Mouse (Mus musculus): Measurements from ENCODE around the gene Usp19.
A peak's percentile ranks its signal among the peaks of the same experiment; 100 is the strongest.

The Usp19 gene

GRCm38 (mm10) chr9:108490559-108491285 lies at the start of gene Usp19:
Gene Usp19 (plus strand): TSS chr9:108490602.
- peak; percentile 94 for DNase-seq

- peak; percentile 52 for DNase-seq
Observed at GRCm38 (mm10) chr9:108441236-108441919, 49.0 kb upstream of the Usp19 start.

- no peak for DNase-seq
Observed at GRCm38 (mm10) chr9:108445125-108445524, 45.3 kb upstream of the Usp19 start.

GRCm38 (mm10) chr9:108449860-108450259 lies 40.5 kb upstream of the Usp19 start:
- DNase-seq = peak; percentile 62

- DNase-seq = peak; percentile 61
Observed at GRCm38 (mm10) chr9:108450292-108451169, 39.9 kb upstream of the Usp19 start.

- DNase-seq = no peak
Observed at GRCm38 (mm10) chr9:108451170-108451493, 39.3 kb upstream of the Usp19 start.

GRCm38 (mm10) chr9:108451519-108452160 lies 38.8 kb upstream of the Usp19 start:
- no peak for DNase-seq

GRCm38 (mm10) chr9:108452291-108452906 lies 38.0 kb upstream of the Usp19 start:
- peak; percentile 86 for DNase-seq

- no peak for DNase-seq
Observed at GRCm38 (mm10) chr9:108452911-108453310, 37.5 kb upstream of the Usp19 start.

- peak; percentile 23 for DNase-seq
Observed at GRCm38 (mm10) chr9:108453458-108453857, 36.9 kb upstream of the Usp19 start.

GRCm38 (mm10) chr9:108454429-108454828 lies 36.0 kb upstream of the Usp19 start:
- DNase-seq = no peak

GRCm38 (mm10) chr9:108455747-108456571 lies 34.4 kb upstream of the Usp19 start:
- no peak for DNase-seq

- no peak for DNase-seq
Observed at GRCm38 (mm10) chr9:108456953-108457352, 33.4 kb upstream of the Usp19 start.

GRCm38 (mm10) chr9:108459939-108460318 lies 30.5 kb upstream of the Usp19 start:
- DNase-seq = no peak

- DNase-seq = peak; percentile 87
Observed at GRCm38 (mm10) chr9:108460319-108461178, 29.9 kb upstream of the Usp19 start, which contains the start of gene Ccdc71. Gene Ccdc71 (plus strand): TSS chr9:108460527.

- no peak for DNase-seq
Observed at GRCm38 (mm10) chr9:108461181-108461631, 29.2 kb upstream of the Usp19 start, which contains the start of gene Klhdc8b. Gene Klhdc8b (minus strand): TSS chr9:108461581.

GRCm38 (mm10) chr9:108461675-108462074 lies 28.7 kb upstream of the Usp19 start:
- DNase-seq = no peak

- DNase-seq = no peak
Observed at GRCm38 (mm10) chr9:108462192-108462591, 28.2 kb upstream of the Usp19 start.

GRCm38 (mm10) chr9:108463713-108464112 lies 26.7 kb upstream of the Usp19 start:
- DNase-seq = no peak

- DNase-seq = no peak
Observed at GRCm38 (mm10) chr9:108466219-108466618, 24.2 kb upstream of the Usp19 start.
